Mouse (Mus musculus): Measurements from ENCODE around the gene Ccdc6.

Gene Ccdc6

DNA sequence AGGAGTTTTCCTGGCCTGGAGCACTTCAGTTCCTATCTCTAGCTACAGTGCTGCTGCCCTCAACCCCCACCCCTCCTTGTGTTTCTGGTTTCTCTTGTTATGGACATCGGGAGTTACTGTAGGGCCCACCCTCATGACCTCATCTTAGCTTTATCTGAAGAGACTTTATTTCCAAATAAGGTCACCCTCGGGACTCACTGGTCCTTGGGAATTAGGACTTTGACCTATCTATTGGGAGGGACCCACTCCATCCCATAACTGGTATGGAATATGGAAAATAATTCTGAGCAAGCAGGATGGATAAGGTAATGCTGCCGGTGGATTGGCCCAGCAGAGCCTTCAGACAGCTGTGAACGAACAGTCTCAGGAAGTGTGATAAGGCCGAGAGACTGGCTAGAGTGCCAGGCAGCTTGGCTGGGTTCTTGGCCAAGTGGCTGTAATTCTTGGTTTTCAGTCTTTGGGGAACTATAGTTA is 35.2 kb downstream of the Ccdc6 start:
- DNase-seq (ENCODE audit: low read depth, low spot score) = peak; percentile 73

DNA sequence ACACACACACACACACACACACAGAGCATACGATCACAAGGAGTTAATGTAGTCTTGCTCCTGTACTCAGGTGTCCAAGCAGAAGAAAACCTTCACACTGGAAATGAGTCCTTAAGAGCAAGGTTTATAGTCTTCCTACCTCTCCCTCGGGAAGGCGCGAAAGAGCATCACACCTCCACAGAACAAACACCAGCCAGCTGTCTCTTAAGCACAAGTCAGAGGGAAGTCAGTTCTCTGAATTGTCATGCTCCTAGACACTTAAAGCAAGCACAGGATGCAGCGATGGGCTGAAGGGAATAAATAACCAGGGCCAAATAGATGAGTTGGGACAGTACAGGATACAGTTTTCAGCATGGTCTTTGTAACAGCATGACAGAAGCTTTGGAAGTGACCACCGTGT is 35.8 kb downstream of the Ccdc6 start:
- DNase-seq (ENCODE audit: low read depth, low spot score) = no peak

- no peak for DNase-seq (ENCODE audit: low read depth, low spot score)
These were observed 36.3 kb downstream of the Ccdc6 start for GRCm38 (mm10) chr10:70133188-70133587.

GRCm38 (mm10) chr10:70135680-70136079 is 38.8 kb downstream of the Ccdc6 start:
- peak; percentile 88 for DNase-seq (ENCODE audit: low read depth, low spot score)

DNA sequence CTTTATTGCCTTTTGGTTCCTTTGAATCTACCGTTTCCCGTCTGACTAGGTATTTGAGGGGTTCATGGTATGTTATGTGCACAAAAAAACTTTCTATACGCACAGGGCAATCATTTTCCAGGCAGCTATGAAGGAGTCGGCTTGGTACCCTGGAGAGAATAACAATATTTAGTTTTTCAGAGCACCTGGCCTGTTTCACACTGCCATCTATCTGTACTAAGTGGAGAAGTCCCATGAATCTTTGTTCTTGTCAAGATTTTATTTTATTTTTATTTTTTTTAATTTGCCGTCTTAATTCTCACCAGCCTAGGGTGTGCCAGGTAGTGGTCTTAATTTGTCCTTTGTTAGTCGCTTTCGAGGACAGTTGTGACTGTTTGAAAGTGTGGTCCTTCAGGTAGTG is 40.7 kb downstream of the Ccdc6 start:
- no peak for DNase-seq (ENCODE audit: low read depth, low spot score)

DNA sequence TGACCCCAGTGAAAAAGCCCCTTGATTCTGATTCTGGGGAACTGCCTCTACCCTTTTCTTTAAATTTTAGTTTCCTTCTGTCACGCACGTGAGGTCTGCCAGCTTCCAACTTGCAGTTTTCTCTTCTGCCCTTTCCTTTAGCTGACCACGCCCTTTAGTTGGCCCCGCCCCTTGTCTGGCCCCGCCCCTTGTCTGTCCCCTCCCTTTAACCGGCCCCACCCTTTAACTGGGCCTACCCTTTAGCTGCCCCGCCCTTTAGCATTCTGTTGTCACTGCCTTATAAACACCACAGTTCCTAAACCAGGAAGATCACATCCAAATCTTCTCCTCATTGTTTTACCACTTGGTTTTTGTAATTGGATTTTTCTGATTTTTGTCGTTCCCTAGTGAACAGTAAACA is 41.2 kb downstream of the Ccdc6 start:
- peak; percentile 86 for DNase-seq (ENCODE audit: low read depth, low spot score)

- DNase-seq (ENCODE audit: low read depth, low spot score) = no peak
These were observed 42.4 kb downstream of the Ccdc6 start for GRCm38 (mm10) chr10:70139368-70139767.

- DNase-seq (ENCODE audit: low read depth, low spot score) = no peak
These were observed 43.5 kb downstream of the Ccdc6 start for GRCm38 (mm10) chr10:70140414-70140813.

DNA sequence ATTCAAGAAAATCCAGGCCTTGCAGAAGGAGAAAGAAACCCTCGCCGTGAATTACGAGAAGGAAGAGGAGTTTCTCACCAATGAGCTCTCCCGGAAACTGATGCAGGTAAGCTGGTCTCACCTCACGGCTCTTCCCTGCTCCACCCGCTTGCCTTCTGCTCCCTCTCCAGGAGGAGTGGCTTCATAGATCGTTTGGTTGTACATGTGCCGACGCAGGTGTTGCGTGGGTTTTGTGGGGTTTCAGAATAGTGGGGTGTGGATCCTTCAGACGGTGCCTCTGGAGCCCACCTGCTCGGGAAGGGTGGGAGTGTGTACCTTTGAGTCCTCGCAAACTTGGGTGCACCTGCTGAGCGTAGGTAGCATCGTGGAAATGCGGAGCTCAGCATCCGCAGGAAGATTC is 45.7 kb downstream of the Ccdc6 start:
- no peak for DNase-seq (ENCODE audit: low read depth, low spot score)

DNA sequence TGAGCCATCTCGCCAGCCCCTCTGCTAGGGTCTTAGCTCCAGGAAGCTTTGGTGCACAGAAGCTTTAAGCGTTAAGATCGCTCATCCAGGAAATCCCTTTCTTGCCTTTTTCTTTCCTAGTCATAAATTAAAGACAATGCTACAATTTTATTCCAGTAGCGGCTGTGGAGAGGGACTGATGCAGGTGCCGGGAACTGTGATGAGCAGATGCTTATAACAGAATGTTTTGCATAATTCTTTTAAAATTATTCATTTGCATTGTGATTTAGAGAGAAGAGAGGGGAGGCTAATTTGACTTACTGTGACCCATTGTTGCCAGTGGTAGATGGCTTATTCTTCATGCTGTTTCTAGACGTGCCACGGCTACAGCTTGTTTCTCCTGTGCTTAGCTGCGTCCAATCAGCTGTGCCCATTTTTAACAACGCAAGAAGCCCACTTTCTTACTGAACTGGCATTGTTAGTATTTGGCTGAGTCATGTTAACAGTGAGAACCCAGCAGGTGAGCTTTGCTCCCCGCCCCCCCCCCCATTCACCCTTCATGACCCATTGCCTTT is 47.2 kb downstream of the Ccdc6 start:
- peak; percentile 32 for DNase-seq (ENCODE audit: low read depth, low spot score)

GRCm38 (mm10) chr10:70145873-70146272 is 49.0 kb downstream of the Ccdc6 start:
- peak; percentile 50 for DNase-seq (ENCODE audit: low read depth, low spot score)

GRCm38 (mm10) chr10:70149093-70149492 is 52.2 kb downstream of the Ccdc6 start:
- no peak for DNase-seq (ENCODE audit: low read depth, low spot score)

DNA sequence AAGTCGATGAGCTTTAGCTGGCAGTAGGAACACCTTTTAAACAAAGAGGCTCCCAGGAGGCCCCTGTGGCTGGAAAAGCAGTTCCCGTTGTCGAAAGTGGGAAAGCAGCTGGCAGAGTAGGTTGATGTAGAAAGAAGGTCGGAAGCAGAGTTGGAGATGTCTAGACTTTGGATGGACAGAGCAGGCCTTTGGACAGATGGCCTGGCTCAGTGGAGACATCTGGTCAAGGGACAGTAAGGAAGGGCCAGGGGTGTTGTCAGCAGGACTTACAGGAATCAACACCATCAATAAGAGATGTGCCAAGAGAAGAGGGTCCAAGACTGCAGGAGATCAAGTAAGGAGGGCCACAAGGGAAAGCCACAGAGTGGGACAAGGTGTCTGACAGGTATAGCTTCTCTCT is 53.4 kb downstream of the Ccdc6 start:
- DNase-seq (ENCODE audit: low read depth, low spot score) = no peak

GRCm38 (mm10) chr10:70151171-70151570 is 54.2 kb downstream of the Ccdc6 start:
- no peak for DNase-seq (ENCODE audit: low read depth, low spot score)

DNA sequence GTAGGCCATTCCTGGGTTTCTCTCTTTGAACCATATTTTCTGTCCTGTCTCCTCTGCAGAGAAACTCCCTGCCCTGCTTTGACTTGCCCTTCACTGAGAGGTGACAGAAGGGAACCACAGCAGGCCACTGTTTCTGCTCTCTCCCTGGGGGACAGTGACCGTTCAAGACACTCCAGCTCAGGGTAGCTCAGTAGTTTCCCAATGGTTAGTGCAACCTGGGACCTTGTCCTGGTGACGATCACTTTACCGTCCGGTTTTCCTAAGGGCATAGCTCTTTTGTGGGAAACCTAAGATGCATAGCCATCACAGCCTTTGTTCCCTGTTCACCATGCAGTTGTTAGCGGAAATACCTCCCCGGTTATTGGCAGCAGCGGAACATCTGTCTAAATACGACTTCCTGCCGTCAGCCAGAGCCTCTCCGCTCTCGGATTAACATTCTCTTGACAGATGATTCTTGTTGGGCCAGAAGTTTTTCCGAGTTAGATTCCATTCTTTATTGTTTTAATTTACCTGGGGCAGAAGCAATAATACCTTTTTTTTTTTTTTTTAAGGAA is 55.3 kb downstream of the Ccdc6 start:
- DNase-seq (ENCODE audit: low read depth, low spot score) = no peak

GRCm38 (mm10) chr10:70153810-70154209 is 56.9 kb downstream of the Ccdc6 start:
- no peak for DNase-seq (ENCODE audit: low read depth, low spot score)

- DNase-seq (ENCODE audit: low read depth, low spot score) = peak; percentile 85
These were observed 59.7 kb downstream of the Ccdc6 start for GRCm38 (mm10) chr10:70156431-70157165.

DNA sequence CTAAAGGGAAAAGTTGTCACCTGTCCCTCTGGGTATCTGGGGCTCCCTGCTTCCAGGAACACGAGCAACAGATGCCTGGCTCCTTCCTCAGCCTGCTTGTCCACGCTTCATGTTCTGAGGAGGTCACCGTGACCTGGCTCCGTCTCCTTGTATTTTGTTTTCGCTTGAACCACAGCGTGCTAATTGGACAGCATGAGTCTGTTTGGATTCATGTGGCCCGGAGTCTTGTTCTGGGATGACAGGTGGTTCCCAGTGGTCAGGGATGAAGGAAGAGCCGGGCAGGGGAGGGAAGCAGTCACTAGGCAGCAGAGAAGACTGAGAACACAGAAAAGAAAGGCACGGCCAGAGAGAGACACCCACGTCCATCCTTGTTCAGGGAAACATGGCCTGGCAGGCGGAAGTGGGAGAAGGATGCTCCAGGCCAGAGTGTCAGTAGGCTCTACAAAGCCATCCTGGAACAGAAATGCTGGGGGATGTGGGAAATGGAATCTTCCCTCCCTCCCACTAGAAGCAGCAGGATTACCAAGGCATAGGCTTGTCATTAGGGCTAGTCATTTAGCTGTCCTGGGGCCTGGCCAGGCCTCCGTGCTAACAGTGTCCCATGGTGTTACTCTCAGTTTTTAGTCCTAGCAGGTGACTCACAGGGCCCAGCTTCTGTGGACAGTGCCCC is 62.9 kb downstream of the Ccdc6 start:
- no peak for DNase-seq (ENCODE audit: low read depth, low spot score)

GRCm38 (mm10) chr10:70160811-70161210 is 63.9 kb downstream of the Ccdc6 start:
- no peak for DNase-seq (ENCODE audit: low read depth, low spot score)

DNA sequence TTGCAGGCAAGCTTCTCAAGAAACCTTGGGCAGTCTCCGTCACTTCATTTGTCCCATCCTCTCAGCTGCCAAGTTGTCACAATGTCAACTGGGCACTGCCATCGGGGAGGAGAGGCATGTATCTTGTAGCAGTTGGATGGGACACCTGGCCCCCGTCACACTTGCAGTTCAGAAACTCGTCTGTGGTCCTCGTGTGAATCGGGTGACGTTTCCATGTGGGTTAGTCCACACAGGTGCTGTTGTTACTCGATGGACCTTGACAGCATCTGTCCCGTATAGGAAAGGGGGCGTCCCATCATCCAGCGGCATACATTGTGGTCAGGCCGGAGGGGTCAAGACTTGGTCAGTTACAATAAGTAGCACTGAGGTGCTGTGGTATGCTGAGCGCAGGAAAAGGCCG is 64.6 kb downstream of the Ccdc6 start:
- DNase-seq (ENCODE audit: low read depth, low spot score) = no peak

- DNase-seq (ENCODE audit: low read depth, low spot score) = no peak
These were observed 66.8 kb downstream of the Ccdc6 start for GRCm38 (mm10) chr10:70163681-70164080.

- peak; percentile 27 for DNase-seq (ENCODE audit: low read depth, low spot score)
These were observed 69.0 kb downstream of the Ccdc6 start for GRCm38 (mm10) chr10:70165877-70166276.

GRCm38 (mm10) chr10:70166427-70166826 is 69.5 kb downstream of the Ccdc6 start:
- DNase-seq (ENCODE audit: low read depth, low spot score) = no peak
